Mouse (Mus musculus): ENCODE data around the gene Gm21981. TPM values are rescaled to one million over a fixed set of nuclear protein-coding genes. Genes with fewer than 3 reads are reported as not detected.

The Gm21981 gene
- polyA plus RNA-seq (2015; fragmentation: Nextera tagmentation; extraction: Ambion mirVana): 0.10 TPM in 1 of 2 replicates, not detected in the other

DNA sequence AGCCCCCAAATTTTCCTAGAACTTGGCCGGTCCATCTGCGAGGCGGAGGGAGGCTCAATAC lies at the start of gene Gm21981:
Gene Gm21981 (minus strand): TSS at position 14 of the 61 bp plus-strand sequence.

DNA sequence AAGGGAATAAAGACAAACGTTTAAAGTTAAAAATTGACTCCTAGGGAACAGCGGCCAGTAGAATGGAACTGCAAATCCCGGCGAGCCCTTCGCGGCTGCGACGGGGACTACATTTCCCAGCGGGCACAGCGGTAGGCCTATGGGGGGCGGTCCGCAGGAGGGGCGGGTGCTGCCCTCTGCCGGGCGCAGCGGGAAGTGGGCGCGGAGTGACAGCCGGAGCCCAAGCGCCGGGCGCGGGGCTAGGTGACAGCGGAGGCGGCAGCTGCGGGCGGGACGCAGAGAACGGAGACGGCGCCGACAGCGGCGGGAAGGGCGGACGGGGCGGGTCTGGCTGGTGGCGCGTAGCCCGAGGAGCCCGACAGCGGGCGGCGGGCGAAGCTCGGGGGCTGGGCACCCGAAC lies 42.6 kb upstream of the Gm21981 start, which contains the start of gene Tfeb:
Gene Tfeb (plus strand): TSS at position 175 of the 400 bp plus-strand sequence.

GRCm38 (mm10) chr17:47726566-47726965 lies 32.3 kb upstream of the Gm21981 start, which contains the start of gene Pgc:
TSS of gene Pgc (plus strand) at chr17:47726842.

GRCm38 (mm10) chr17:47694503-47695336 lies 465 bp upstream of the Gm21981 start, which contains the start of gene Prickle4:
TSS of gene Prickle4 (minus strand) at chr17:47694736.

DNA sequence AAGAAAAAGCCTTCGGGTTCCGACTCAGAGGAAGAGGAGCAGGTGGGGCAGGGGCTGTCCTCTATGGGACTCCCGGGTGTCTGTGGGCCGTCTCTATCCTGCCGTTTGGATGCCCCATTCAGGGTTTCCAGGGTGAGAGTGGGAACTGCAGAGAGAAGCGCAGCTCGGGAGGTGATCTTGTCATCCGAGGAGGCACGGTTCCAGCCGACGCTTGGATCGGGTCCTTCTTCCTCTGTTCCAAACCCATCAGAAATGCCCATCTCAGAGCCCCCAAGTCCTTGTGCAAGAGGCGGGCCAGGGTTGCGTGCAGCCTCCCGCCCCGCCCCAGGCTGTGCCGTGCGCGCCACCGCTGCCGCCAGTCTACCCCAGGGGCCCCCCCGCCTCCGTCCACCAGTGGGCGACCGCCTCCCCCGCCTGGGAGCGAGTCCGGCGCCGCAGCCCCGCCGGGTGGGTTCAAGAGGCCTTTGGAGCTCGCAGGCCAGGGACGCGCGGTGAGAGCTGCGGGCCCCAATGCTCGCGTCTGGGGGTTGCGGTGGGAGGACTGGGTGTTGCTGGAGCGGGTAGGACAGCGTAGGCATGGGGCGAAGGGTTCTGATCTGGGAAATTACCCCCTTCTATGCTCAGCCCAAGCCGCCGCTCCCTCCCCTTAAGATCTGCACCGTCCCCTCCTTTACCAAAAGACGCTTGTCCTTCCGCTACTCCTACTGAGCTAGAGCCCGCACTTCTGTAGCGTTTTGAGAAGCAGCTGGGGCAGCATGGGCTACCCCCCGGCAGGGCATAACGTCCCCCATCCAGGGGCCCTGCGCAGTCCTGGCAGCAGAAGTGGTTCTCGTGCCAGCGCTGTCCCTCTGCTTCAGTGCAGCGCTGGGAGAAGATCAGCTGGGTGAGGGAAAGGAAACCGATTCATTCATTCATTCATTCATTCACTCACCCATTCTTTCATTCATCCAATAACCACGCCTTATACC lies 5.4 kb downstream of the Gm21981 start, which contains the start of gene Frs3:
Gene Frs3 (plus strand): TSS at position 423 of the 968 bp plus-strand sequence.

GRCm38 (mm10) chr17:47688344-47688607 lies 6.0 kb downstream of the Gm21981 start, which contains the start of gene Tomm6:
TSS of gene Tomm6 (minus strand) at chr17:47688386.

Other genes with a start within 250 kb of the Gm21981 start
- 17.2 TPM in 2 replicates for gene Taf8, start 192.2 kb downstream of the Gm21981 start, polyA plus RNA-seq (2015; fragmentation: Nextera tagmentation; extraction: Ambion mirVana)
- 434 and 462 TPM in 2 replicates for gene Ccnd3, start 189.4 kb downstream of the Gm21981 start, polyA plus RNA-seq (2015; fragmentation: Nextera tagmentation; extraction: Ambion mirVana)
- gene Bysl, start 83.0 kb downstream of the Gm21981 start, polyA plus RNA-seq (2015; fragmentation: Nextera tagmentation; extraction: Ambion mirVana): 14.0 and 15.8 TPM in 2 replicates
- gene Med20, start 82.9 kb downstream of the Gm21981 start, polyA plus RNA-seq (2015; fragmentation: Nextera tagmentation; extraction: Ambion mirVana): 26.4 and 29.3 TPM in 2 replicates
- 1.8 and 2.0 TPM in 2 replicates for gene Gm20517, start 82.9 kb downstream of the Gm21981 start, polyA plus RNA-seq (2015; fragmentation: Nextera tagmentation; extraction: Ambion mirVana)
- gene Usp49, start 63.8 kb downstream of the Gm21981 start, polyA plus RNA-seq (2015; fragmentation: Nextera tagmentation; extraction: Ambion mirVana): 5.6 and 5.7 TPM in 2 replicates
- 310 and 337 TPM in 2 replicates for gene Tomm6, start 6.1 kb downstream of the Gm21981 start, polyA plus RNA-seq (2015; fragmentation: Nextera tagmentation; extraction: Ambion mirVana)
- gene Frs3, start 5.4 kb downstream of the Gm21981 start, polyA plus RNA-seq (2015; fragmentation: Nextera tagmentation; extraction: Ambion mirVana): 0.69 and 1.3 TPM in 2 replicates
- 0.46 TPM in 1 of 2 replicates, not detected in the other for gene Prickle4, start 281 bp upstream of the Gm21981 start, polyA plus RNA-seq (2015; fragmentation: Nextera tagmentation; extraction: Ambion mirVana)
- 0.14 and 0.24 TPM in 2 replicates for gene Pgc, start 32.4 kb upstream of the Gm21981 start, polyA plus RNA-seq (2015; fragmentation: Nextera tagmentation; extraction: Ambion mirVana)
- gene Tfeb, start 42.6 kb upstream of the Gm21981 start, polyA plus RNA-seq (2015; fragmentation: Nextera tagmentation; extraction: Ambion mirVana): 8.1 and 12.8 TPM in 2 replicates
- gene Mdfi, start 140.2 kb upstream of the Gm21981 start, polyA plus RNA-seq (2015; fragmentation: Nextera tagmentation; extraction: Ambion mirVana): 2.0 and 2.8 TPM in 2 replicates
- gene Foxp4, start 230.2 kb upstream of the Gm21981 start, polyA plus RNA-seq (2015; fragmentation: Nextera tagmentation; extraction: Ambion mirVana): 1.9 and 2.6 TPM in 2 replicates